Mouse (Mus musculus) lung, embryonic 14.5 days (tissue): ENCODE measurements around the gene Gm20388. TPM values are rescaled to one million over a fixed set of nuclear protein-coding genes. Genes with fewer than 3 reads are reported as not detected.

Source experiments
- ATAC-seq: fragments of 200-750 bp; cut with Nextera tagmentation; 2 replicates; pipeline ENCODE4 v1.8.0; 2017; ENCODE audit warnings: mild to moderate bottlenecking, moderate TSS enrichment, moderate library complexity; ENCODE audit not compliant: insufficient read depth
- DNase-seq: peaks from one replicate; pipeline ENCODE4 v3.0.0-alpha.2; 2015
- H3K27ac ChIP-seq: fragments of 300-500 bp; sonication (generic); 2 replicates; pipeline ENCODE4 v1.5.1; 2014; ENCODE audit warnings: low read depth, mild to moderate bottlenecking, moderate library complexity
- H3K27me3 ChIP-seq: fragments of 300-500 bp; sonication (generic); 2 replicates; pipeline ENCODE4 v1.6.1; 2014; ENCODE audit warnings: low read length, control low read depth; ENCODE audit not compliant: insufficient read depth
- H3K36me3 ChIP-seq: fragments of 300-500 bp; sonication (generic); 2 replicates; pipeline ENCODE4 v1.6.1; 2014; ENCODE audit warnings: control low read depth; ENCODE audit not compliant: insufficient read depth
- H3K4me1 ChIP-seq: fragments of 300-500 bp; sonication (generic); 2 replicates; pipeline ENCODE4 v1.6.1; 2014; ENCODE audit warnings: antibody characterized with exemption, control low read depth; ENCODE audit not compliant: insufficient read depth
- H3K4me2 ChIP-seq: fragments of 300-500 bp; sonication (generic); 2 replicates; pipeline ENCODE4 v1.6.1; 2014; ENCODE audit warnings: mild to moderate bottlenecking
- H3K4me3 ChIP-seq: fragments of 300-500 bp; sonication (generic); 2 replicates; pipeline ENCODE4 v1.5.1; 2014; ENCODE audit warnings: low read depth, low read length
- H3K9ac ChIP-seq: fragments of 300-500 bp; sonication (generic); 2 replicates; pipeline ENCODE4 v1.6.1; 2014
- H3K9me3 ChIP-seq: fragments of 300-500 bp; sonication (generic); 2 replicates; pipeline ENCODE4 v1.6.1; 2016; ENCODE audit warnings: low read depth, low read length, control low read depth
- CTCF ChIP-seq: IDR thresholded peaks from 2 replicates; pipeline ENCODE4 v1.5.1; 2016; ENCODE audit warnings: antibody characterized with exemption, low read depth
- WGBS: fragments of 180-500 bp; shearing (Covaris S2); extraction: QIAGEN DNeasy Blood & Tissue Kit; methylation state at CpG from one replicate; pipeline ENCODE4 v1.1.7; 2014; 5-methylcytosine and 5-hydroxymethylcytosine counted together
- polyA plus RNA-seq: library from polyadenylated mRNA; unstranded; fragments of >200 nt; fragmentation: Nextera tagmentation; extraction: Ambion mirVana; gene quantifications from 2 replicates; pipeline ENCODE4 v1.2.1, GENCODE M21; 2014

The Gm20388 gene
- polyA plus RNA-seq, 1 experiment from 2014 or later: not detected

- ATAC-seq: no peak
- Histone ChIP-seq H3K4me3 (no peak overlapping the region), H3K4me2 (no peak overlapping the region), H3K9ac (no peak overlapping the region), H3K27ac (no peak overlapping the region), H3K27me3 (no peaks in the 10 kb centered on the region), H3K9me3 (no peaks in the 10 kb centered on the region), H3K4me1 (no peaks in the 10 kb centered on the region), H3K36me3 (peaks cover 36% of the 10 kb centered on the region)
- no peak for DNase-seq
- TF ChIP-seq CTCF: no peak
- 86% methylated on average over 3 of the region's 3 CpGs for WGBS
Observed at GRCm38 (mm10) chr8:120093103-120093502, 182.5 kb downstream of the Gm20388 start.

DNA sequence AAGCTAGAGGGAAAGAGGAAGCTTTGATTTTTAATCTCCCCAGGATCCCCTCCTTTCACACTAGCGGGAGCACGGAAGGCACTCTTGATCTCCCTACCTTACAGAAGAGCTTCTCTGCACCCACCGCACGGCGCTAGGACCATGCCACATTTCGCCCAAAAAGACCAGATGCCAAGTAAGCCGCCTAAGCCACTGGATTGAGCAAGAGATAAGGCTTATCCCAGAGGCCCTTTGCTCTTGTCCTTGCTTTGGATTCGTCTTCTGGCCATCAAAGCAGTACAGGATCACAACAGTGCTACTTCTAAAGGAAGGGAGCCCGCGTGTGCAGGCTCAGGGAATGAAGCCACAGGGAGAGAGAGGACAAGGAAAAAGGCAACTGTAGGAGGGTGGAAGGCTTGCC is 184.2 kb downstream of the Gm20388 start:
- no peak overlapping the region for H3K27ac ChIP-seq
- no peak for TF ChIP-seq CTCF

DNA sequence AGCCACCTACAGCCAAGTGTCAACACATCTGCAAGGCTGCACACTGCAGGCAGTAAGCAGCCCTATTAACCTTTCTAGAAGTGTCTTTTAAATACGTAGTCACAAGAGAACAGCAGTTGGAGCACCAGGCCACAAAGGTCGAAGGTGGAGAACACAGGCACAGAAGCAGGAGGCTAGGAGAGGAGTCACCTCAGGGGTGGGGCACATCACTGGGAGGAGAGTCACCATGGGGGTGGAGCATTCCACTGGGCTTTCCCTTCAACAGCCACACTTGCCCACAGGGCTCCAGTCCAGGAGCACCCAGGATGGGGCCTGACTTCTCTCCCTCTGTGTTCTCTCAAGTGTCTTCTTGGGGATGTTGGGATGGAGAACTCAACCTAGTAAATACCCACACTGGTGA is 185.8 kb downstream of the Gm20388 start:
- H3K4me1 ChIP-seq: 0 out of 2 replicates have a peak, but pooled peaks cover 5% of the 10 kb centered on the region
- WGBS: 67% methylated on average over 2 of the region's 2 CpGs
- no peak for TF ChIP-seq CTCF
- H3K27me3 ChIP-seq: no peaks in the 10 kb centered on the region
- H3K4me2 ChIP-seq: no peak overlapping the region
- no peak overlapping the region for H3K4me3 ChIP-seq
- no peak overlapping the region for H3K27ac ChIP-seq
- DNase-seq (no peak), ATAC-seq (no peak)
- H3K9me3 ChIP-seq: no peaks in the 10 kb centered on the region
- H3K9ac ChIP-seq: no peak overlapping the region
- peaks cover 15% of the 10 kb centered on the region for H3K36me3 ChIP-seq

More for the DNA sequence above, 184.2 kb downstream of the Gm20388 start:
- no peak overlapping the region for H3K4me3 ChIP-seq
- ATAC-seq: no peak
- H3K27me3 ChIP-seq: no peaks in the 10 kb centered on the region
- no peaks in the 10 kb centered on the region for H3K9me3 ChIP-seq
- peaks cover 29% of the 10 kb centered on the region for H3K36me3 ChIP-seq
- no peak overlapping the region for H3K4me2 ChIP-seq
- no peak for DNase-seq
- no peaks in the 10 kb centered on the region for H3K4me1 ChIP-seq
- WGBS: 82% methylated on average over 10 of the region's 10 CpGs
- H3K9ac ChIP-seq: no peak overlapping the region

DNA sequence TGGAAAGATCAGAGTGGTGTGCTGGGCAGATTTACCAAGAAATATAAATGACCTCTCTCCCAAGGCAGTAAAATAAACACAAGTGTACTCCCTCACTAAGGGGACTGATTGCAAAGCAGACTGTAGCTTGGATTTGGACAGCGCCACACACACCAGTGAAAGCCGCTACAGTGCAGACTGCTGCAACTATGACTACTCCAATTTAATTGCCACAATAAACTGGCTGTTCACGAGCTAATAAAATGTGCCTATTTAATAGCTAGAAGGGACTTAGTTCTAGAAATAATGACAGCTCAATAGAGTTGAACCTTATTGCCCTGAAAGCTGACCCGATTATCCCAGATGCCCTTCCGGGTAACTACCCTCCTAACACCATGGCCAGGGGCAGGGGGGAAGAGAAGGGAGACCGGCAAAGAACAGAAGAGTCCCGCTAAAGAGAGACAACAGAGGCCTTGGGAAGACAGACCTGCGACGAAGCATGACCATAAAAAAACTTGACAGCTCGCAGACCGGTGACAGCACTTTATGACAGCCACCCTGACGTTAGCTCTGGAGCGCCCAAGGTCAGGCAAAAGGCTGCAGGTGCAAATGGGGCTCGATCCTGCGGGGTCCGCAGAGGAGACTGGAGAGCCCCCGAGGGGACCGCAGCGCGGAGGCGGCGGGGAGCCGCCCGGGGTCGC is 189.9 kb downstream of the Gm20388 start:
- no peaks in the 10 kb centered on the region for H3K27me3 ChIP-seq
- peak overlapping the region; percentile 95 for H3K4me2 ChIP-seq
- no peak for DNase-seq
- H3K9me3 ChIP-seq: no peaks in the 10 kb centered on the region
- peak overlapping the region; percentile 85 for H3K9ac ChIP-seq
- H3K27ac ChIP-seq: peak overlapping the region; percentile 93; the same call in 1 of the 2 replicates
- H3K36me3 ChIP-seq: no peaks in the 10 kb centered on the region; the same call in 1 of the 2 replicates
- peaks cover 13% of the 10 kb centered on the region; the same call in 1 of the 2 replicates for H3K4me1 ChIP-seq
- ATAC-seq: 0 out of 2 replicates have a peak, but pooled peaks have one; percentile 14
- WGBS: 5% methylated on average over 25 of the region's 25 CpGs
- no peak for TF ChIP-seq CTCF
- peak overlapping the region; percentile 94 for H3K4me3 ChIP-seq

GRCm38 (mm10) chr8:120101068-120101972 is 190.7 kb downstream of the Gm20388 start, which contains the start of gene Zdhhc7:
Gene Zdhhc7 (minus strand): TSS chr8:120101482.
- ATAC-seq (peak; percentile 75), DNase-seq (peak; percentile 85)
- Histone ChIP-seq H3K36me3 (no peaks in the 10 kb centered on the region; the same call in 1 of the 2 replicates), H3K4me2 (peak within 1 kb of the TSS; percentile 95), H3K9ac (peak within 1 kb of the TSS; percentile 85), H3K27ac (peak within 1 kb of the TSS; percentile 93), H3K9me3 (no peaks in the 10 kb centered on the region), H3K27me3 (no peaks in the 10 kb centered on the region), H3K4me1 (peaks cover 13% of the 10 kb centered on the region; the same call in 1 of the 2 replicates), H3K4me3 (peak within 1 kb of the TSS; percentile 94)
- WGBS: under 1% methylated on average over 88 of the region's 88 CpGs
- no peak for TF ChIP-seq CTCF

GRCm38 (mm10) chr8:120103916-120104315 is 193.3 kb downstream of the Gm20388 start:
- H3K27me3 ChIP-seq: no peaks in the 10 kb centered on the region
- DNase-seq (peak; percentile 10), ATAC-seq (no peak)
- peaks cover 13% of the 10 kb centered on the region; the same call in 1 of the 2 replicates for H3K4me1 ChIP-seq
- no peak for TF ChIP-seq CTCF
- no peaks in the 10 kb centered on the region for H3K9me3 ChIP-seq
- no peak overlapping the region for H3K9ac ChIP-seq
- peak overlapping the region; percentile 52; the same call in 1 of the 2 replicates for H3K27ac ChIP-seq
- H3K4me3 ChIP-seq: no peak overlapping the region
- H3K36me3 ChIP-seq: no peaks in the 10 kb centered on the region; the same call in 1 of the 2 replicates
- 76% methylated on average over 9 of the region's 9 CpGs for WGBS
- peak overlapping the region; percentile 95; the same call in 1 of the 2 replicates for H3K4me2 ChIP-seq
